Mouse (Mus musculus) ES-E14 (cell line): Measurements from ENCODE around the gene Rnf186.

Experiments used
- HCFC1 ChIP-seq: IDR thresholded peaks from 2 replicates; pipeline ENCODE4 v1.6.1; 2012; ENCODE audit warnings: low read length, inconsistent platforms, borderline replicate concordance; ENCODE audit not compliant: insufficient read depth
- ZC3H11A ChIP-seq: IDR thresholded peaks from 2 replicates; pipeline ENCODE4 v1.6.1; 2012; ENCODE audit warnings: low read depth, mild to moderate bottlenecking, inconsistent platforms, low read length, borderline replicate concordance

DNA sequence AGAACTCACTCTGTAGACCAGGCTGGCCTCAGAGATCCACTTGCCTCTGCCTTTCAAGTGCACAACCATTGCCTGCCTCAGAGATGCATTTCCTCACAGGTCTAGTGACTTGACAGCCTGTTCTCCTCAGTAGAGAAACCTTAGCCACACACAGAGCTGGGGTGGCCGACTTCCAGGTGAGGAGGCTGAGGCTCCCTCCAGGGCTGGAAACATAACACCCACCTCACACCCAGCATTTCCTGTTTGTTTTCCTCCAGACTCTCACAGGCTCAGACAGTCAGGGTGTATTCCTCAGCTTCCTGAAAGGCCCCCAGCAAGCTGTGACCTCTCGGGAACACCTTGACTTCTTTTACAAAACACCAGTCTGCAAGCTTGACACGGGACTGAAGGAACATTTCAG, 8.3 kb downstream of the Rnf186 start:
- TF ChIP-seq ZC3H11A (no peak), HCFC1 (no peak)
